Mouse (Mus musculus) embryonic fibroblast, embryonic 13.5 days (primary cell): Measurements from ENCODE around the gene Tnr. TPM values are rescaled to one million over a fixed set of nuclear protein-coding genes. Genes with fewer than 3 reads are reported as not detected.

Experiments used
- H3K27ac ChIP-seq: 2 replicates; pipeline ENCODE4 v1.5.1; 2012; ENCODE audit warnings: low read length, control low read depth, inconsistent platforms; ENCODE audit not compliant: insufficient read depth
- H3K4me1 ChIP-seq: 2 replicates; pipeline ENCODE4 v1.6.1; 2011; ENCODE audit warnings: low read length; ENCODE audit not compliant: control insufficient read depth, insufficient read depth
- H3K4me3 ChIP-seq: 2 replicates; pipeline ENCODE4 v1.5.1; 2011; ENCODE audit warnings: mild to moderate bottlenecking, control low read depth, low read length; ENCODE audit not compliant: insufficient read depth
- CTCF ChIP-seq: IDR thresholded peaks from 2 replicates; pipeline ENCODE4 v1.5.1; 2011; ENCODE audit warnings: mild to moderate bottlenecking, control low read depth, low read length, moderate library complexity, borderline replicate concordance; ENCODE audit not compliant: insufficient read depth
- POLR2A ChIP-seq: IDR thresholded peaks from 2 replicates; pipeline ENCODE4 v1.6.1; 2011; ENCODE audit warnings: low read depth, mild to moderate bottlenecking, control low read depth, low read length, moderate library complexity
- polyA plus RNA-seq: library from polyadenylated mRNA; stranded (reverse); fragments of >200 nt; gene quantifications from 2 replicates; pipeline ENCODE4 v1.2.4, GENCODE M21; 2011; ENCODE audit warnings: low read depth; ENCODE audit not compliant: missing spikeins, insufficient read length

Gene Tnr
- polyA plus RNA-seq, 1 experiment: 0.09 TPM

DNA sequence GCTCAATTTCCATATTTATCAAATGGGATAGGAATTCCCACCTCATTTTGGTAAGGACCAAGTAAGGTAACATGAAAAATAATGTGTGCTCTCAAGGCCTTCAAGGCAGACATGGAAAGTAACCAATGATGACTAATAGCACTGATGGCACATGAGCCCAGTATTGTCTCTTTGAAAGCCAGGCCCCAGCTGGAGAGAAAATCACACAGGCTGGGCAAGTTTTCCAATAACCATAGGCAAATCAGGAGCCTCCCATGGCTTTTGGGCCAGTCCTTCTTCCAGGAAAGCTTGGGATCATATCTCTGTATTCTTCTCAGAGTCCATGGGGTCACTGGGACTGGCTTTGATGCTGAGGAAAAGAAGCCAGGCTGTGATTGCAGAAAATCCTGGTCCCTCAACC is 280.1 kb downstream of the Tnr start:
- no peaks in the 10 kb centered on the region for H3K4me1 ChIP-seq
- TF ChIP-seq POLR2A: no peak
- TF ChIP-seq CTCF: no peak
- no peak overlapping the region for H3K4me3 ChIP-seq
- H3K27ac ChIP-seq: no peak overlapping the region

DNA sequence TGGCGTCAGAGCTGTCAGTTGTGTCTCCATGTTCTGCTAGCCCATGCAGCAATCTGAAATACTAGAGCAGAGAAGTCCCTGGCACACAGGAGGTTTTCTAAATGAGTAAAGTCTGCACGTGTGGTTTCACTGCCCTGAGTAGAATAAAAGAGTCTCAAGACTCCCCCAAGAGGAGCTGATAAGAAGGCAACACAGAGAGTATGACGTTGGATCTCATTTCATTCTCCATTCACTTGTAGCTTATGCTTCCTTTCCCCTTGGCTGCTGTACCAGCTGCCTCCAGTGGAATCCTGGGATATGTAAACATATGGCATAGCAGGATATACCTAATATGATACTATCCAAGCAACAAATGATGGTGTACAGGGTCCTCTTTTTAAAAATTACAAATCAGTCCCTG is 285.9 kb downstream of the Tnr start:
- Histone ChIP-seq H3K4me1 (no peaks in the 10 kb centered on the region), H3K27ac (no peak overlapping the region), H3K4me3 (no peak overlapping the region)
- TF ChIP-seq CTCF (no peak), POLR2A (no peak)

DNA sequence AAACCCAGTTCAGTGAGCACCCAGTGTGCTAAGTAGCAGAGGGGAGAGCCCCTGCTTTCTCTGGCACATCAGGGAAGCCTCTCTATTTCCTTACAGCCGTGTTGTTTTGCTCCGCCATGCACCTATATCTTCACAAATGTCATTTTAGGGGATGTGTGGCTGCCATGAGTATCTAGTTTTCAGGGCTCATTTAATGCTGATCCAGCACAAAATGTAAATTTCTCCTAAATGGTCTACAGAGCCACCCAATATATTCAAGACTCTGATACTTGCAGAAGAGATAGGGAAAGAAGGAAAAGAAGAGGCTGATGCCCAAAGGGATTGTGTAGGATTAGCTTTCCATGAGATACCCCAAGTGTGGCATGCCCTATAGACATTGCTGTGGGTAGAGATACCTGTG is 288.2 kb downstream of the Tnr start:
- Histone ChIP-seq H3K4me3 (no peak overlapping the region), H3K4me1 (no peaks in the 10 kb centered on the region), H3K27ac (no peak overlapping the region)
- no peak for TF ChIP-seq POLR2A
- no peak for TF ChIP-seq CTCF

GRCm38 (mm10) chr1:159812820-159813411 is 289.3 kb downstream of the Tnr start:
- Histone ChIP-seq H3K4me3 (no peak overlapping the region), H3K4me1 (no peaks in the 10 kb centered on the region), H3K27ac (no peak overlapping the region)
- TF ChIP-seq CTCF (no peak), POLR2A (no peak)

DNA sequence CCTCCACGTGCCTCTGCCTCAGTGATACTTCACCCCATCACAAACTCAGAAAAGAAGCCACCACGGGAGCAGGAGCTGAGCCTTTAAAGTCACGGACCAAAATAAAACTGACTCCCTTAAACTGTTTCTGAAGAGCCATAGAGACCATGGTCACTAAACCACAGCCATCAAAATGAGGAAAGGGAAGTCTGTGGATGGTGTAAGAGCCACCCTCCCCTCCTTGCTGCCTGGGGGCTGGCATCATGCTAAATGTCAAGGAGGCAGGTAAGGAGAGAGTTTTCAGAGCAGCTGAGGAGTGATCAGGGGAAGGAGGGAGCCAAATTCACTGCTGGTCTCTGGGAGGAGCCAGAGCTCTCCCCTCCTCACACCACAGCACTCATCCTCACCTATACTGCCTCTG is 290.8 kb downstream of the Tnr start:
- Histone ChIP-seq H3K4me3 (no peak overlapping the region), H3K27ac (no peak overlapping the region), H3K4me1 (no peaks in the 10 kb centered on the region)
- no peak for TF ChIP-seq POLR2A

DNA sequence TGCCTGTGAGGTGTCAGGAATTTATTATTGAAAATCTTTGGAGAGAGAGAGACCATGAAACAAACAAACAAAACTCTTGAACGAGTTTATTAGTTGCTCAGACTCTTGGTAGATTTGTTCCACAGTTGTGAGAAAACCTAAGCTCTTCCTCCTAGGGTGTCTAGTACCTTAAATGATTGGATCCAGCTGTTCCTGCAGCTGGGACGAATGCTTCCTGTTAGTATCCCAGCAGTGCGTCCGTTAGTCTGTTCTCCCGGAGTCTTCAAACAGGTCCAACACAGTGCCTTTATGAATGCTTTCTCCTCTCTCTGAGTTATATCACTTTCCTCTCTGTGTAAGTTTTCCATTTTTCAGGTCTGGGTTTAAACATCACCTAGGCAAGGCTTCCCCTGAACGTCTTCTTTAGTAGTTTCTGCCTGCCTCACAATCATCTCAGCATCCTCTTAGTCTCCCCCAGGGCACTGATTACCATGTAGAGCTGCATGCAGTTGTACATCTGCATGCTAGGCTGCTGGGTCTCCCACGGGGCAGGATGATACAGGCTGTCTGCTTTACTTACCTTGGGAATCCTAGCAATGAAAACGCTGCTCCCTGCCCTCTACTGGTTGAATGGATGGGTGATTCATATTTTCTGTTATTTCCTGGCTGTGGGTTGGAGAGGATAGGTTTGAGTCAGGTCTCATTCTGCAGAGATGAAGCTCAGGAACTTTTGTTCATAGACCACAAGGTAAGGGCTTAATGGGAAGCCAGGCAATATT is 293.2 kb downstream of the Tnr start:
- H3K4me3 ChIP-seq: no peak overlapping the region
- H3K27ac ChIP-seq: no peak overlapping the region
- TF ChIP-seq POLR2A: no peak
- TF ChIP-seq CTCF: no peak
- no peaks in the 10 kb centered on the region for H3K4me1 ChIP-seq

- Histone ChIP-seq H3K27ac (no peak overlapping the region), H3K4me3 (no peak overlapping the region), H3K4me1 (no peaks in the 10 kb centered on the region)
- TF ChIP-seq POLR2A (no peak), CTCF (no peak)
Measured at GRCm38 (mm10) chr1:159819511-159819910, 295.9 kb downstream of the Tnr start.

DNA sequence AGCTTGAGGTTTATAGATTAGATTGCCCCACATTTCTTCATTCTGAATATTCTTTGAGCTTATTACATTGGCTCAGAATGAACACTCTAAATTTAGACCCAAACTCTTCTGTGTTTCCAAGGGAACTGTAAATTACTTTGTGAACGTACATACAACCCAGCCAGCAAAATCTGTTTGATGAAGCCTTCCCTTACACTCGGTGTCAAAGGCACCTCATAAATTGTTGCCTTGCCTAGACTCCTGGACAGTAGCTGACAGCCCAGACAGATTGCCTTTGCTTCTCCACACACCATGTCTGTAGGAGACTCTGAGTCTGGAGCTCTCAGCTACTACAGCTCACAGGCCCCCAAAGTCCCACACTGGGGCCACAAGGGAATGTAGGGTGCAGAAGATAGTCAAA is 298.8 kb downstream of the Tnr start:
- TF ChIP-seq POLR2A: no peak
- H3K4me3 ChIP-seq: no peak overlapping the region
- H3K4me1 ChIP-seq: no peaks in the 10 kb centered on the region
- no peak overlapping the region for H3K27ac ChIP-seq

DNA sequence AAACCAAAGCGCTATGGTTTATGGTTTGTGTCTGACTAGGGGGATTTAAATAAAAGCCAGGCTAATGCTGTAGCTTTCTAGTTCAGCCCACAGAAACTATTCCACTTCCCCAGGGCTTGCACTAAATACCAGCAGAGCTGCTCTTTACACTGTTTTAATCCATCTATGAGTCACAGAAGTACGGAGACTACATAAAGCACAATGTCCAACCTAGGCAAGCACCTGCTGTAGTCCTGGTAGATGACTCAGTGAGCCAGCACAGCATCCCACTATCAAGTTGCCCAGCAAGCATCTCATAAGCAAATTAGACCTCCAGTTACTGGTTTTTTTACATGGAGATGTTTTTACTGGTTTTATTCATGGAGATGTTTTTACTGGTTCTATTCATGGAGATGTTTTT is 305.0 kb downstream of the Tnr start:
- Histone ChIP-seq H3K4me1 (peaks cover 7% of the 10 kb centered on the region; the same call in 1 of the 2 replicates), H3K4me3 (no peak overlapping the region), H3K27ac (no peak overlapping the region)
- TF ChIP-seq CTCF: no peak
- TF ChIP-seq POLR2A: no peak

DNA sequence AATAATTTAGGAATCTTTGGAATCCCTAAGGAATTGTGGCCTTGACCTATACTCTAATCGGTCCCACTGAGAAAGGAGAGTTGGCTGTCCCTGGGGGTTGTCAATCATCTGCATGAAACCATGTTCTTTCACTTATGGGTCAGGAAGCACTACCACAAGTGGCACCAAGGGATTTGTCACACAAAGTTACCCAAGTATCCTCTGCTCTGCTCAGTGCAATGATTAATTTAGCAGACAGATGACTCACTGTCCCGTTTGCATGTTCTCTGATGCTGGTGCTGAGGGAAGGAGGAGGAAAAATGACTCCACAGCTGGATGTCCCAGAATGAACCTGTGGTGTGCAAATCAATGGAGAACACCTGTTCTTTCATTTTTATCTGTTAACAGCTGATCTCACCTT is 309.6 kb downstream of the Tnr start:
- Histone ChIP-seq H3K4me1 (peaks cover 7% of the 10 kb centered on the region; the same call in 1 of the 2 replicates), H3K4me3 (no peak overlapping the region), H3K27ac (no peak overlapping the region)
- TF ChIP-seq CTCF: no peak
